Mouse (Mus musculus) heart, postnatal 10 days (tissue): ENCODE results near the gene Exoc3l4. TPM values are rescaled to one million over a fixed set of nuclear protein-coding genes. Genes with fewer than 3 reads are reported as not detected.
A peak's percentile ranks its signal among the peaks of the same experiment; 100 is the strongest.

Source experiments
- DNase-seq, 2 experiments: peaks; one replicate each; pipeline ENCODE4 v3.0.0; 2021
- intact Hi-C: fragments of 180-260 bp; cut with DNase I; formaldehyde crosslinking; loops from one replicate; pipeline ENCODE4 v1.15.1; 2025
- total RNA-seq, 2 experiments: library from RNA; stranded (reverse); gene quantifications; 2 replicates each; pipeline ENCODE4 v1.2.3; 2021

The Exoc3l4 gene
- total RNA-seq = 1 to 10 TPM; 5.3 to 8.3 TPM

DNA sequence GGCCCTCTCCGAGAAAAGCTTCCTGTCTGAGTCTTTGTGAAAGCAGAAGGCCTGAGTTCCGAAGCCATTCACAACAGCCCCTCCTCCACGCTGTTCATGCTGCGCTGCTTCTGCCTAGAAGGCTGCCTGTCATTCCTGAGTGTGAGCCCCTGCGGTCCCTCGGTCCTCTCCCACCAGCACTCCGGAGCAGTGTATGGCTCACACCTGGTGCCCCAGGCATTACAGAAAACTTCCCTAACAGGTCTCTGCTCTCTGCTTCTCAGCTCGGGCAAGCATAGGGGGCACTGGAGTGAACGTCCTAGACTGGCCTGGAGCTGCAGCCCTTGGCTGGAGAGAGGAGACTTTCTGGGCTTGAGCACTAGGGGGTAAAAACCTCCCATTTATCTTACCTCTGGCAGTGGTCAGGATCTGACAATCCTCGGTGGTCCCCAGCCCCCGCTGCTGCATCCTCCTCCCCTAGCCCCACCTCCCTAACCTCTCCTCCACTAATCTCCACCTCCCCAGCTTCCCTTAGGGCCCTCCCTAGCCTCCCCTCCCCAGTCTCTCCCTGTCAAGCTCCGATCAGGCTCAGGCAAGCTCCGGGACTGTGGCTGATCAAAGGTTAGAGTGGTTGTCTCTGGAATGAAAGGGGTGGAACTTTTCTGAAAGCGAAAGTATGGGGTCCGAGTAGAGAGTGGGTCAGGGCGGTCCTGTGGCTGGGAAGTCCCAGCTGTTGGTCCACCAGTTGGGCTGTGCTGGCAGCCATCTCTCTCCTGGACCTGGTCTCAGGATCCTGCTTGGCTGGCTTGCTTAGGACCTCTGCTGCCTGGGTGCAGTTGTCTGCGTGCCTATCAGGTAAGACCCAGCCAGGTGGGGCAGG lies at the start of gene Exoc3l4:
Gene Exoc3l4, plus strand, starts transcription at position 97 of the 859 bp plus-strand sequence.
- intact Hi-C loops = loop anchor here (5.0 kb wide), 1 partner anchor 80 kb away; no protein-coding TSS in a partner anchor
- DNase-seq = peak; percentile 58 to 68

DNA sequence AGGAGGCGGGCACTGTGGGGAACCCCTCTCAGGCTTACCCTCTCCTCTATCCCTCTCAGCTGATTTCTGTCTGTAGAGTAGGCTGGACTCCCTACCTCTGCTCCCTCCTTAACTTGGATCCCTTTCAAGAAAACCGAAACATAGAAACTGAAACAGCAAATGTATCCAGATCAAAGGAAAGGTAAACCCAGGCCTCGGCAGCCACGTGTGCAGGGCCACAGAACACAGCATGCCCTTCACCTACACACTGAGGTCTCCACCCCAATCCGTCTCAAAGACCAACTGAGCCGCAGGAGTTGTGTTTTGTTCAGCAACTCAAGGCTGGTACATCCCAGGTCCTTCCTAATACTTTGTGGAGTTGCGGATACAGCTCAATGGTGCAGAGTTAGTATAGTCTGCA lies 49.8 kb upstream of the Exoc3l4 start:
- no peak for DNase-seq
- intact Hi-C loops = no loop called here

DNA sequence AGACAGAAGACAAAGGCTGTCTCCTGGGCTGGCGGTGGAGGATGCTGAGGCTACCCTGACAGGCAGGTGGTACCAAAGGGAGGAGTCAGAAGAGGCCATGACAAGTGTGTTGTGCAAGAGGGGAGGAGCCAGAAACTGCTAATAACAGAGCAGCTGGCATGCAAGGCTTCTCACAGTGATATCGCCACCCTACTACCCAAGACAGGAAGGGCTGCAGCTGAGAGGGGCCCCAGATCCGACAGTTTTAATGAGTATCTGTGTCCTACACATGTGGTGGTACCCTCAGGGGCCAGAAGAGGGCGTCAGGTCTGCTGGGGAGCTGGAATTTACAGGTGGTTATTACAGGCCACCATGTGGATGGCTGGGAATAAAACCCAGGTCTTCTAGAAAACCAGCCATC lies 46.6 kb upstream of the Exoc3l4 start:
- intact Hi-C loops = no loop called here
- DNase-seq = no peak

DNA sequence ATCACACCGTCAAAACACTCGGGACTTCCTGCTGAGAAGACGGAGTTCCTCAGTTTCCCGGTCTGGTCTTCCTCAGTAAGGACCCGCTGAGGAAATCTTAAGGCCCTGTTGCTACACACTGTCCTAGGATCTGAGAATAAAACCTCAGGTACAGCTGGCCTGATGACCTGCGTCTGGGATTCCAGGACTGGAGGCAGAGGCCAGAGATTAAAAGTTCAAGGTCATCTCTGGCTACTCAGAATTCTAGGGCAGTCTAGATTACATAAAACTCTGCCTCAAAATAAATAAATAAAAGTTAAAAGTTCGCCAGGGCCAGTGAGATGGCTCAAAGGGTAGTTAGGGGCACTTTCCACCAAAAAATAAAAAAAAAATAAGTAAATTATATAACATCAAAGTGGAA lies 44.9 kb upstream of the Exoc3l4 start:
- intact Hi-C loops = no loop called here
- DNase-seq = no peak

DNA sequence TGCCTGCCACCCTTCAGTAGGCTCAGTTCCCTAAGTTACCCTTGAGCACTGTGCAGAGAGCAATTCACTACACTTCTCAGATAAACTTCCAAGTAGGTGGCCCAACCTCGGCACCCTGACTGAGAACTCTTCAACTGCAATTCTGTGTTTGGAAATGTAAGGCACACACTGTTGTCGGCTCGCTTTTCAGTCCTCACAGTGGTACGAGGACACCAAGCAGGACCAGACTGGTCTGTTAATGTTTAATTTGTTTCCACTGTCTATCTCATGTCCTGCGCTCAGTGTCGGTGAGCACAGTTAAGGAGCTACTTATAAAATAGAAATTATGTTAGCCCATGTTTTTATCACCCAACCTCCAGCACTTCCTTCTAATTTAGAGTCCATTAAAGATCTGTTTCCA lies 43.4 kb upstream of the Exoc3l4 start:
- intact Hi-C loops = no loop called here
- DNase-seq = no peak

DNA sequence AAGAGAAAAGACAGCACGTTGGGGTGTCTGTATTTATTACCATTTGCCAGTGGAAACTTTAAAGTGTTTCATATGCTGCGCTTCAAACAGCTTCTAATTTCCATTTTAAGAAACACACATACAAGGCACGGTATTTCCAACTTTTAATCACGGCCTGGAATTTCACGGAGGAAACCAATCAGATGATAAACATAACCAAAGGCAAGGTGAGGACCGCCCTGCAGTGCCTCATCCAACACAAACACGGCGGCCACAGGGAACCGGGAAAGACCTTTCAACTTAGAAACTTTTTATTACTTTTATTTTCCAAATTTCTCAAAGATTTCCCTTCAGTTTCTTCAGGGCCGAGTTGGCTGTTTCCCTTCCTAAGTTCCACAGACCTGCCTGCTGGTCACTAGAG lies 42.1 kb upstream of the Exoc3l4 start:
- intact Hi-C loops = no loop called here
- DNase-seq = no peak

DNA sequence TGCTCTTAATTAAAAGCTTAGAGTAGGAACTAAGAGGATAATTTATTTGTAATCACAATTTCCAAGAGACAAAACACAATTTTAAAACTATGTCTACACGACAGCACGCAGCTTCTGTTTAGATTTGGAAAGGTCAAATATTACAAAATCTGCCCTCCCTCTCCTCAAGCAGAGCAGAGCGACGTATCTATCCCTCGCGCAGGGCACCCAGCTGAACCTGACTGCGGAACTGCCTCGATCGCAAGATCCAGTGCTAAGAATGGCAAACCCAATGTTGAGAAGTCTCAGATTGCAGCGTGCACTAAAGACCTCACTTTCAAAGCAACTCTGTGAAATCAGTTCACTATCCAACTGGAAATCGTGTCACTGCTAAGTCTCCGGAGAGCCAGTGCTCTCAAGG lies 41.3 kb upstream of the Exoc3l4 start:
- DNase-seq = no peak
- intact Hi-C loops = no loop called here

DNA sequence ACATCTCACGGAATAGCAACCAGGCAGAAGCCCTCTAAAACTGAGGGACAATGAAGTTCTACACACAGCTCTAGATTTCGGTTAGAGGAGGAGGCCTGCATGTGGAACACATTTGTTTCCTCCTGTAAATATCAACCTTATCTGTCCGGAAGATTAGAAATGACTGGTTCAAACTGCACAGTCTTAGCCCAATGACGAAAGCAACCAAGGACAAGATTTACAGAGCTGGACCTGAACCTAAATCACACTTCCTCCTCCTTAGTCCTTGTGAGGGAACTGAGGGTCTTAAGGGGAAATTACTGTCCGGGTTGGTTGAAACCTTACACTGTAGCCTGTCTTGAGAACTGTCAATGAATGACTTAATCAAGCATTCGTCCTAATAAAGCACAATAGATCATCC lies 40.8 kb upstream of the Exoc3l4 start:
- DNase-seq = no peak
- intact Hi-C loops = loop anchor here (2.0 kb wide), 1 partner anchor 37 kb away; no protein-coding TSS in a partner anchor

DNA sequence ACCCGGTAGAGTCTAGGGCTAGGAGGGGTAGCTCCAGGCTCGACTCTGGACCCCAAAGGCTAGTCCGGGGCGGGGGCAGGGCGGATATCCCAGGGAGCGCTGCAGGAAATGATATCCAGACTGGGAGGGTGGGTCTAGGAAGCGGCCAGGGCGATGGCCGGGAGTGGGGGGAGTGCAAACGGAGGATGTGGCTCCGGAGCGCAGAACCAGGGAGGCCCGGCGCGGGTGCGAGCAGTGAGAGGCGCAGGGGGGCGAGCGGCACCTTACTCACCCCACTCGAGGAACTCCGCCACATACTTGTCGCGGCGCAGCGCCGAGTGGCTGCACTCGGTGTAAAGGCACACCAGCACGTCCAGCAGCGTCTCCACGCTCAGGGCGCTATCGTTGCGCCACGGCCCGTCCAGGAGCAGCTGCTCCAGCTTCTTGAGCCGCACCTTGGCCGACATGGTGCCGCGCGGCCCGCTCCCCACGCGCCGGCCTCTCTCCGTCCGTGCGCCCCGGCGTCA lies 39.9 kb upstream of the Exoc3l4 start:
- intact Hi-C loops = loop anchor here (2.0 kb wide), 1 partner anchor 36 kb away; no protein-coding TSS in a partner anchor
- peak; percentile 79 to 82 for DNase-seq

DNA sequence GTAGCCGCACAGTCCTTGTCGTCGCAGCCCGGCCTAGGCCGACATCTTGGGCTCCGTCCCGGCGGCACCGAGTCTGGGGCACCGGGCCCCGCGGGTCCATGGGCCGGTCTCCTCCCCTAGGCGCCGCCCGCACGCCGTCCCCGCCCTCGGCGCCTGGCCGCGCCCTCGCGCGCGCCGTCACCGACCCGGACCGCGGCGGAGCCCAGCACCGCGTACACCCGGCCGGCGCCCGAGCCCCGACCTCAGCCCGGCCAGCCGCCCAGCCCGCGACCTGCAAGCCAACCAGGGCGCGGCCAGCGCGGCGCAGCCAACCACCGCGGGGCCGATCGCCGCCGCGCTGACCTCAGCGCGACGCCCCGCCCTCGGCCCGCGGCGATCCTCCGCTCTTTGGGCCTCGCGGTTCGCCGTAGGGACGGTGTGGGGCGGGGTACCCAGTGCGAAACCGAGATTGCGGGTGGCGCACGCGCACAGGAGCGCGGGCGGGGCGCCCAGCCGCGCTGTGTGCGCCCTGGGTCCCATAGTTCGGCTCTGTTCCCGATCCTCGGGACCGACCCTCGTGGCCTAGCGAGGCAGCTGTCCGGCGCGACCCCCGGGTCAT lies 39.3 kb upstream of the Exoc3l4 start, which contains the start of gene Cdc42bpb:
Gene Cdc42bpb, minus strand, starts transcription at position 343 of the 598 bp plus-strand sequence.
- peak; percentile 96 for DNase-seq
- intact Hi-C loops = loop anchor here (2.0 kb wide), 1 partner anchor 35 kb away; no protein-coding TSS in a partner anchor

DNA sequence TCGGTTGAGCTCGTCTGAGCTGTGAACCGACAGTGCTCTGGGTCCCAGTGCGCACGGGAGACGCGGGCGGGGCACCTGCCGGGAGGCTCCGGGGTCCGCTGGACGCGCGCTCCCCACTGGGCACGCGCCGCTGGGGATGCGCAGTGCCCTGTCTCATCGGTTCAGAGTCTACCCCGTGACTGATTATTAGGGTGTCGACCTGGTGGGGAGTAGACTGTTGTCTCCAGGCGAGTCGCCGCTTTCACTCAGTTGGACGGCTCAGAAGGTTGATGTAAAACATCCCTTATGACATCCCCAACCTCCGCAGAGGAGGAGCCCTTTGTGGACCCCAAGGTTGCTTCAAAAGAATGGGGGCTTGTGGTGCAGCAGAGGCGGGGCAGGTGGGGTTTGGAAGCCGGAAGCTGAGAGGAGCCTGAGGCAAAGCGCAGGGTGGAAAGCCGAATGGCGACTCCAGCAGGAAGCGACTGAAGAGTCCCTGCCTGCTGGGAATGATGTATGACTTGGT lies 38.8 kb upstream of the Exoc3l4 start:
- intact Hi-C loops = loop anchor here (2.0 kb wide), 1 partner anchor 35 kb away; no protein-coding TSS in a partner anchor
- DNase-seq = no peak

DNA sequence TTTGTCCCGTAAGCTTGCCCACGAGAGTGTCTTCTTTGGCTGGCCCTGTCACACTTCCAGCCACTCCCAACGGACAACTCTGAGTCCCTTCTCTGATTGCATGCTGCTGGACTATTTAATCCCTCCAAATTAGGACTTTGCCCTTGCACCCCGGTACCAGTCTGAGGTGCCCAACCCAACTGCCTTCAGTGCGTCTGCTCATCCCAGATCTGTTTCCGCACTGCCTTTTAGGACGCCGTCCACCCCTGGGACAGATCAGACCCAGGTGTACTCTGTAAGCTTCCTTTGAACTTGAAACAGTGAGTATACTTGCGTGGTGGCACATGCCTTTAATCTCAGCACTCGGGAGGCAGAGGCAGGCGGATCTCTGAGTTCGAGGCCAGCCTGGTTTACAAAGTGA lies 38.0 kb upstream of the Exoc3l4 start:
- DNase-seq = no peak
- intact Hi-C loops = no loop called here

DNA sequence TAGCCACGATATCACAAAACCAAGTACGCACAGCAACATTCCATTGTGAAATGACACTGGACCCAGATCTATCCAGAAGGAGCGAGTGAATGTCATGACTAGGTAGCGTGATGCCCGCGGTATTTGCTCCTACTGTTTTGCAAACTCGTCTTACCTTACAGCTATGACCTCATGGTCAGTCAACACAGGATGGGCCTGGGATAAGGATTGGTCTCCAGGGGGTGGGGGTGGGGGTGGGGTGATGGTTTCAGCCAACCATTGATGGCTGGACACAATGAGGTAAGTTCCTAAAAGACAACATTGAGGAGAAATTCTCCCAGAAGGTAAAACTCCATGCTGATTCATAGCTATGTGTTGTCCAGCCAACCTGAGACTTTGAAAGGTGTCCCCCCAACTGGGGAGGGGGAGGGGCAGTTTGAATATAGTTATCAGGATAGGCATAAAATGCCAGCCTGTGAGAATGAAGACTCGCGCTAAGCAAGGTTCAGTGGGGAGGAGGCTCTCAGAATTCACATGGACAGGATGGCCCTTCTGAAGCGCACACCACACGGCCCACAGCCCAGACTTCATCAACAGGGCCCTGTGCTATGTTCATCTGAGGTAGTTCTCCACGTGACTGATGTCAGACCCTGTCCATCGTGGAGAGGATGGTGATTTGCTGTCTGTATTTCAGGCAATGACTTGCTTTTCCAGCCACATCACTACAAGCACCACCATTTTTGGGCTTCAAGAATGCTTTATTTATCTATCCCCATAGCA lies 30.8 kb upstream of the Exoc3l4 start:
- intact Hi-C loops = no loop called here
- DNase-seq = no peak

DNA sequence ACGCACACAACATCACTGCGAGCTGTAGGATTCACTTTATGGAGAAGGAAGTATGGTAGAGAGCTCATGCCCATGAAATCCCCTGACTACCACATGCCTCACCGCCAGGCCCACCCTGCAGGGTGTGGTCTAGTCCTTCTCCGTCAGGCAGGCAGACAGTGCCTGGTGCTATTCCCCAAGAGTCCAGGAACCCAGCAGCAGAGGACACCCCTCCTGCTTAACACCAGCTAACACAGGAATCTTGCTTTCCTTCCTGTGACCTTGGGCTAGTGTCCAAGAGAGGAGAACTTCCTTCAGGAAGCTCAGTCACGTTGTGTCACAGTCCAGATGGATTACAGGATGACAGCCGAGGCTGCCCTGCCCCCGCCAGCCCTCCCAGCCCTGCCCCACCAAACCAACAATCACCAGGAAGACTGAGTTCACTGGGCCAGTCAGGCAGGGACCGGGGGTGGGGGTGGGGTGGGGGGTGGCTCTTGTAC lies 30.1 kb upstream of the Exoc3l4 start:
- peak; percentile 74 to 80 for DNase-seq
- intact Hi-C loops = no loop called here

DNA sequence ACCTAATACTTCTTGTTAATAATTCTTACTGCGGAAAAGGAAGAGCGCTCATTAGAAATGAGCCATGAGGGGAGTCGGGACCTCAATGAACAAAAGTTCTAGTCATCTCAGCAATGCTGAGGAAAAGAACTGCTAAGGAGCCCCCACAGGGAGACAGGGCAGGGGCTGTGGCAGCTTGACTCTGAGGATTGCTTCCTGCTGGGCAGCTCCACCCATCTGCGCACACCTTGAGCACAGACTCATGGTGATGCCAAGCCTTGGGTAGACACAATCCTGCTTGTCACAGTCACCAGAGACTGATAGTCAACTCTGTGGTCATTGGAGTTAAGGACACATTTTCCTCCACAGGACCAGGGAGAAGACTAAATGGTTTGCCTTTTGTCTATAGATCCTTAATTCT lies 29.7 kb upstream of the Exoc3l4 start:
- intact Hi-C loops = no loop called here
- DNase-seq = no peak

DNA sequence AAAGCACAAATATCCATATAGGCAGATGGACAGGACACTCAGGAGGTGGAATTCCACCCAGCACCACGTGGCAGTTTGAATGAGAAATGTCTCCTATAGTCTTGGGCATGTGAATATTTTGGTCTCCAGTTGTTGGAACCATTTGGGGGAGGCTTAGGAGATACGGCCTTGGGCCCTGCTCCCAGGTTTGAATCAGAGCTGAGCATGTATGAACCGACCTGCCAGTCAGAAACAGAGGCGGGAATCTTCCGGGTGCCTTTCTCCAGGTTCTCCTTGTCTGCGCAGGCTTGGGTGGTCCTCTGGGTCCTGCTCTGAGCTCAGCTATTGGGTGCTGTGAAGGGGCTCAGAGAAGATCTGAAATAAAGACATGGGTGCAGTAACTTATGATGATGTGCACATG lies 22.8 kb upstream of the Exoc3l4 start:
- no peak for DNase-seq
- intact Hi-C loops = no loop called here

DNA sequence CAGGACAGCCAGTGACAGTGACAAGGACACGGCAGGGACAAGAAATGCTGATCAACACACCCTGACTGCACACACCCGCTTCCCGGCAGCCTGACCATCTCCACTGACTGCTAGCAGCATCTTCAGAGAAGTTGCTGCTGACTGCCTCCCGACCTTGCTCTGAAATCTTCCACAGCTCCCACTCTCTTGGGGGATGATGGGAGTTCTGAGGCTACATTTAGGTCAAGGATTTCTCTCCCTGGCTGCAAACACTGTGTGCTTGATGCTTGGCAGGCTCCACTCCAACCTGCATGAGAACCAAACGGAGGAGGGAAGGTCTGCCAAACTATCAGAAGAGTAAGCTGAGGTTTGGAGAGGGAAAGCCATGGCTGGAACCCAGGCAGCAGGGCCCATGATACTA lies 19.8 kb upstream of the Exoc3l4 start:
- peak in 1 of 2 experiments; percentile 18 for DNase-seq
- intact Hi-C loops = no loop called here

DNA sequence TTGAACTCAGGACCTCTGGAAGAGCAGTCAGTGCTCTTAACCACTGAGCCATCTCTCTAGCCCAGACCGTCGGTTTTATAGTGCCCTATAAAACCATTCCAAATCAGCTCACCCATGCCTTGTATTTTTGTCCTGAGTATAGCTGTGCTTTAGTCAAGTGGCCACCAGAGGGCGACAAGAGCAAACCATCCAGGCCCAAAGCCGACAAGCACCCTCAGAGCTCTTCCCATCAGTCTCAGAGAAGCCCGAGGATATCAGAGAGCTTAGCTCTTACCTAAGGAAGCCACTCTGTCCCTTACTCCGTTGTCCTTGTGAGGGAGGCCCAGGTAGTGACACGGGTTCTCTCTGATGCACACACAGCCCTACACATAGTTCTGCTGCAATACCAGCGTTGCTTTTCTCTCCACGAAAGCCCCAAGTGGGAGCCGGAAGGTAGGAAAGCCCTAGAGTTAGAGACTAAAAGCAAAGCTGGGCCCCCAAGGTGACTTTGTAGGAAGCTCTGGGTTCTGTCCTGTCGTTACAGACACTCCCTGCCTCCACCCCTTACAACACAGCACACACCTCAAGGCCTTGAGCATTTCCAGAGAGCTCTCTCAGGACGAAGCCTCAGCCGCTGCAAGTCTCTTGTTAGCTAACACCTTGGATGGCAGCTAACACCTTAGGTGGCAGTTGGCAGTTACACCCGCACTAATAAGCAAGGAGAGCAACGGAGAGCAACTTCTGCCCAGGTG lies 15.2 kb upstream of the Exoc3l4 start:
- peak; percentile 79 to 89 for DNase-seq
- intact Hi-C loops = loop anchor here (1.0 to 5.0 kb wide), 2 partner anchors 12 to 64 kb away; no protein-coding TSS in a partner anchor

DNA sequence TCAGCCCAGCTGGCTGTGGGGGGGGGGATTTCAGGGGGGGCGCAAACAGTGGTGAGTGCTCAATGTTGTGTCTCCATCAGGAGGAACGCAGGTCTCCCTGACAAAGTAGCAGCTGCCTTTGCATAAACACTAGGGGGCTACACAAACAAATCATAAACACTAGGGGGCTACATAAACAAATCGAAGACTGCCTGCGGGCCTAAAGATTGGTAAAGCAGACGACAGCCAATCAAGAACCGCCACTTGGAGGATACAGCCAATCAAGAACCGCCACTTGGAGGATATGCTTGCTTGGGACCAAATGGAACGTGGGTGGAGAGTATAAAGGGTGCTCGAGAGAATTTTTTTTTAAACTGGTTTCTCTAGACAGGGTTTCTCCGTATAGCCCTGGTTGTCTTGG lies 11.9 kb upstream of the Exoc3l4 start:
- intact Hi-C loops = loop anchor here (5.0 kb wide), 1 partner anchor 68 kb away; no protein-coding TSS in a partner anchor
- no peak for DNase-seq

DNA sequence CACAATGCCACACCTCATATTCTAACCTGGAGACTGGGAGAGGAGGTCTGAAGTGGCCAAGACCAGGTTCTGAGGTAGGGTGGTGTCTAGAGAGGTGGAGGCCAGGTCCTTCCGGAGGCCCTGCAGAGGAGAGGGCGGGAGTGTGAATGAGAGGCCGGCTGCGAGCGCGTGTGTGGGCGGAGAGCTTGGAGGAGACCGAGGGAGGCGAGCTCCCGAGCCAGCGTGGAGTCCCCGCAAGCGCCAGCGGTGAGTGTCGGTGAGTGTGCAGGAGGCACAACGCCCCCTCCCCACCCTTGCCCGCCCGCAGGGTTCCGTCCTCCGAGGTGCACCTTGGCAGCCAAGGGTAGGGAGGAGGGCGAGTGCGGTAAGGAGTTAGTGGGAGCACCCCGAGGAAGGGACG lies 10.2 kb upstream of the Exoc3l4 start, which contains the start of gene Lbhd2:
Gene Lbhd2, plus strand, starts transcription at position 188 of the 400 bp plus-strand sequence.
- intact Hi-C loops = no loop called here
- no peak for DNase-seq
